Mouse (Mus musculus) embryonic facial prominence, embryonic 13.5 days (tissue): Measurements from ENCODE around the gene Dpp8. TPM values are rescaled to one million over a fixed set of nuclear protein-coding genes. Genes with fewer than 3 reads are reported as not detected.
A peak's percentile ranks its signal among the peaks of the same experiment; 100 is the strongest.
"Not testable (repeated sequence)": the region's sequence is repeated elsewhere in the genome, so short reads cannot be mapped to it uniquely, and the experiment has no call there.

ENCODE experiments used
- ATAC-seq: fragments of 200-750 bp; cut with Nextera tagmentation; 2 replicates; pipeline ENCODE4 v1.8.0; 2017; ENCODE audit warnings: low read depth; ENCODE audit not compliant: insufficient number of reproducible peaks, insufficient read depth, low FRiP score, low TSS enrichment
- H3K27ac ChIP-seq: fragments of 300-500 bp; sonication (generic); 2 replicates; pipeline ENCODE4 v1.5.1; 2015; ENCODE audit warnings: moderate library complexity, mild to moderate bottlenecking, inconsistent platforms
- H3K27me3 ChIP-seq: fragments of 300-500 bp; sonication (generic); 2 replicates; pipeline ENCODE4 v1.6.1; 2015; ENCODE audit warnings: mild to moderate bottlenecking, inconsistent platforms
- H3K36me3 ChIP-seq: fragments of 300-500 bp; sonication (generic); 2 replicates; pipeline ENCODE4 v1.6.1; 2015; ENCODE audit warnings: mild to moderate bottlenecking, inconsistent platforms
- H3K4me1 ChIP-seq: fragments of 300-500 bp; sonication (generic); 2 replicates; pipeline ENCODE4 v1.6.1; 2015; ENCODE audit warnings: inconsistent platforms
- H3K4me2 ChIP-seq: fragments of 300-500 bp; sonication (generic); 2 replicates; pipeline ENCODE4 v1.6.1; 2015; ENCODE audit warnings: moderate library complexity, mild to moderate bottlenecking, inconsistent platforms
- H3K4me3 ChIP-seq: fragments of 300-500 bp; sonication (generic); 2 replicates; pipeline ENCODE4 v1.5.1; 2015; ENCODE audit warnings: mild to moderate bottlenecking, inconsistent platforms
- H3K9ac ChIP-seq: fragments of 300-500 bp; sonication (generic); 2 replicates; pipeline ENCODE4 v1.6.1; 2015; ENCODE audit warnings: mild to moderate bottlenecking, inconsistent platforms
- H3K9me3 ChIP-seq: fragments of 300-500 bp; sonication (generic); 2 replicates; pipeline ENCODE4 v1.6.1; 2016; ENCODE audit warnings: inconsistent platforms
- WGBS: fragments of 180-500 bp; shearing (Covaris S2); methylation state at CpG from one replicate; pipeline ENCODE4 v1.1.7; 2015; ENCODE audit warnings: mixed read lengths; 5-methylcytosine and 5-hydroxymethylcytosine counted together
- polyA plus RNA-seq: library from polyadenylated mRNA; unstranded; fragments of >200 nt; fragmentation: Nextera tagmentation; extraction: Ambion mirVana; gene quantifications from 2 replicates; pipeline ENCODE4 v1.2.1, GENCODE M21; 2015

The Dpp8 gene
- polyA plus RNA-seq = 36.7 and 37.2 TPM in 2 replicates

- H3K9ac ChIP-seq = peak within 1 kb of the TSS; percentile 99
- H3K36me3 ChIP-seq = peaks cover 14% of the 10 kb centered on the region
- peak; percentile 90 for ATAC-seq
- peaks cover 12% of the 10 kb centered on the region for H3K4me1 ChIP-seq
- peak within 1 kb of the TSS; percentile 94 for H3K4me2 ChIP-seq
- no peaks in the 10 kb centered on the region for H3K27me3 ChIP-seq
- under 1% methylated on average over 85 of the region's 85 CpGs for WGBS
- H3K27ac ChIP-seq = peak within 1 kb of the TSS; percentile 88
- no peaks in the 10 kb centered on the region for H3K9me3 ChIP-seq
- H3K4me3 ChIP-seq = peak within 1 kb of the TSS; percentile 100
Observed at GRCm38 (mm10) chr9:65032269-65033108, at the start of gene Dpp8. TSS of gene Dpp8 (plus strand) at chr9:65032414.

GRCm38 (mm10) chr9:64985037-64985794 lies 47.0 kb upstream of the Dpp8 start:
- H3K36me3 ChIP-seq = peaks cover 88% of the 10 kb centered on the region

GRCm38 (mm10) chr9:64985807-64986206 lies 46.4 kb upstream of the Dpp8 start:
- Histone ChIP-seq H3K4me2 (no peak overlapping the region), H3K27me3 (no peaks in the 10 kb centered on the region), H3K27ac (no peak overlapping the region), H3K9me3 (no peaks in the 10 kb centered on the region), H3K36me3 (peaks cover 88% of the 10 kb centered on the region), H3K4me3 (no peak overlapping the region), H3K9ac (peak overlapping the region; percentile 36; the same call in 1 of the 2 replicates), H3K4me1 (no peaks in the 10 kb centered on the region)
- 85% methylated on average over 9 of the region's 9 CpGs for WGBS
- no peak for ATAC-seq

More at GRCm38 (mm10) chr9:64985037-64985794, 47.0 kb upstream of the Dpp8 start:
- Histone ChIP-seq H3K27ac (no peak overlapping the region), H3K27me3 (no peaks in the 10 kb centered on the region), H3K9ac (peak overlapping the region; percentile 36; the same call in 1 of the 2 replicates), H3K4me2 (no peak overlapping the region), H3K4me3 (no peak overlapping the region), H3K9me3 (no peaks in the 10 kb centered on the region), H3K4me1 (no peaks in the 10 kb centered on the region)
- WGBS = 64% methylated on average over 8 of the region's 8 CpGs
- ATAC-seq = no peak

- Histone ChIP-seq H3K4me3 (no peak overlapping the region), H3K9me3 (no peaks in the 10 kb centered on the region), H3K9ac (no peak overlapping the region), H3K4me1 (no peaks in the 10 kb centered on the region), H3K36me3 (peaks cover 81% of the 10 kb centered on the region), H3K4me2 (no peak overlapping the region), H3K27ac (no peak overlapping the region), H3K27me3 (no peaks in the 10 kb centered on the region)
- ATAC-seq = no peak
- 91% methylated on average over 2 of the region's 2 CpGs for WGBS
Observed at GRCm38 (mm10) chr9:64987651-64988050, 44.6 kb upstream of the Dpp8 start.

- H3K36me3 ChIP-seq = peaks cover 76% of the 10 kb centered on the region
- H3K27ac ChIP-seq = no peak overlapping the region
- no peak overlapping the region for H3K4me3 ChIP-seq
- ATAC-seq = no peak
- no peak overlapping the region for H3K4me2 ChIP-seq
- H3K9me3 ChIP-seq = no peaks in the 10 kb centered on the region
- H3K9ac ChIP-seq = no peak overlapping the region
- no peaks in the 10 kb centered on the region for H3K27me3 ChIP-seq
- 85% methylated on average over 6 of the region's 6 CpGs for WGBS
- no peaks in the 10 kb centered on the region for H3K4me1 ChIP-seq
Observed at GRCm38 (mm10) chr9:64988443-64988842, 43.8 kb upstream of the Dpp8 start.

- Histone ChIP-seq H3K4me2 (no peak overlapping the region), H3K9me3 (no peaks in the 10 kb centered on the region), H3K9ac (no peak overlapping the region), H3K27me3 (no peaks in the 10 kb centered on the region), H3K4me1 (no peaks in the 10 kb centered on the region), H3K4me3 (no peak overlapping the region), H3K27ac (no peak overlapping the region), H3K36me3 (peaks cover 70% of the 10 kb centered on the region)
- WGBS = 88% methylated on average over 7 of the region's 7 CpGs
- no peak for ATAC-seq
Observed at GRCm38 (mm10) chr9:64990291-64990690, 41.9 kb upstream of the Dpp8 start.

GRCm38 (mm10) chr9:64995464-64995863 lies 36.8 kb upstream of the Dpp8 start:
- not testable (repeated sequence) for ATAC-seq, H3K4me2 ChIP-seq, H3K9ac ChIP-seq, H3K4me3 ChIP-seq, H3K27ac ChIP-seq, H3K27me3 ChIP-seq, H3K9me3 ChIP-seq, H3K4me1 ChIP-seq
- H3K36me3 ChIP-seq = peaks cover 69% of the 10 kb centered on the region
- WGBS = 85% methylated on average over 1 of the region's 1 CpGs

GRCm38 (mm10) chr9:65001481-65001880 lies 30.7 kb upstream of the Dpp8 start:
- Histone ChIP-seq H3K4me3 (no peak overlapping the region), H3K9me3 (no peaks in the 10 kb centered on the region), H3K9ac (no peak overlapping the region), H3K27me3 (no peaks in the 10 kb centered on the region), H3K27ac (no peak overlapping the region), H3K36me3 (peaks cover 79% of the 10 kb centered on the region), H3K4me2 (no peak overlapping the region), H3K4me1 (no peaks in the 10 kb centered on the region)
- WGBS = 60% methylated on average over 4 of the region's 4 CpGs
- no peak for ATAC-seq

- H3K36me3 ChIP-seq = peaks cover 76% of the 10 kb centered on the region
- no peak overlapping the region for H3K4me3 ChIP-seq
- H3K4me1 ChIP-seq = no peaks in the 10 kb centered on the region
- H3K27ac ChIP-seq = no peak overlapping the region
- ATAC-seq = no peak
- H3K4me2 ChIP-seq = no peak overlapping the region
- H3K9ac ChIP-seq = no peak overlapping the region
- H3K27me3 ChIP-seq = no peaks in the 10 kb centered on the region
- WGBS = 94% methylated on average over 8 of the region's 8 CpGs
- H3K9me3 ChIP-seq = peaks cover 5% of the 10 kb centered on the region; the same call in 1 of the 2 replicates
Observed at GRCm38 (mm10) chr9:65005737-65006136, 26.5 kb upstream of the Dpp8 start.

GRCm38 (mm10) chr9:65010632-65011031 lies 21.6 kb upstream of the Dpp8 start:
- Histone ChIP-seq H3K9ac (no peak overlapping the region), H3K4me1 (peaks cover 4% of the 10 kb centered on the region), H3K4me3 (no peak overlapping the region), H3K4me2 (no peak overlapping the region), H3K27ac (no peak overlapping the region), H3K36me3 (peaks cover 39% of the 10 kb centered on the region), H3K9me3 (peaks cover 5% of the 10 kb centered on the region; the same call in 1 of the 2 replicates), H3K27me3 (no peaks in the 10 kb centered on the region)
- no peak for ATAC-seq
- 88% methylated on average over 8 of the region's 8 CpGs for WGBS

- Histone ChIP-seq H3K27ac (no peak overlapping the region), H3K9ac (no peak overlapping the region), H3K36me3 (peaks cover 32% of the 10 kb centered on the region), H3K9me3 (peaks cover 5% of the 10 kb centered on the region; the same call in 1 of the 2 replicates), H3K4me3 (no peak overlapping the region), H3K4me2 (no peak overlapping the region), H3K4me1 (peaks cover 9% of the 10 kb centered on the region), H3K27me3 (no peaks in the 10 kb centered on the region)
- WGBS = 59% methylated on average over 6 of the region's 6 CpGs
- ATAC-seq = no peak
Observed at GRCm38 (mm10) chr9:65011304-65011703, 20.9 kb upstream of the Dpp8 start.
